In the genomic region with DNA sequence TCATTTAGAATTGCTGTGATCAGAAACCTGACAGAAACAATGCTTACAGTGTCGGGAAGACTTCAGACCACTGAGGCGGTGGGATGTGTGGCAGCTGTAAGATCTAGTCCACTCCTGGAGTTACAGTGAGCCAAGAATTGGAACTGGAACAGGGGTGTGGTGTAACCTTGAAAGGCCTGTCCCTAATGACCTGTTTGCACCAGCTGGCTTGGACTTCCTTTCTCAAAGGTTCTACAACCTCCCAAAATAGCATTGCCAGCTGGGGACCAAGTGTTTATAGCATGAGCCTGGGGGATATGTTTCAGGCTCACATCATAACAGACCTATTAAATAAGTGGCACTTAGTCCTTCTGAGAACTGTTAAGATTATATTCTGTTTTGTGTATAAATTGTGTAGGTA, we compare ENCODE assay signal across 29 mouse cellular contexts. TPM values are rescaled to one million over a fixed set of nuclear protein-coding genes. Genes with fewer than 3 reads are reported as not detected.
DNase-seq lines count a peak whose midpoint lies in the region; ATAC-seq and TF ChIP-seq lines count a peak whose summit lies in the region.
"Had no signal": no experiment of that assay in that cellular context is flagged by ENCODE, and none has a peak within 500 bp of the region (broad histone marks: within the 10 kb centered on the region; RNA-seq: fewer than 3 reads in every experiment).

No protein-coding gene starts in this region.

- TF ChIP-seq POLR2A in heart, adult 2 months (IDR thresholded peaks at IDR 0.05; ENCODE audit: insufficient read depth, low read depth, low read length) = no peak
- TF ChIP-seq POLR2A in CH12.LX (IDR thresholded peaks at IDR 0.05; ENCODE audit: low read depth, low read length) (no peak), myocyte (IDR thresholded peaks at IDR 0.05; ENCODE audit: insufficient read length, low read depth) (no peak)

- no peaks in the 10 kb centered on the region for H3K4me1 ChIP-seq in embryonic facial prominence, embryonic 14.5 days (ENCODE audit: control insufficient read depth, insufficient read depth, low read length)
- H3K4me1 ChIP-seq in embryonic facial prominence, embryonic 10.5 days = no peaks in the 10 kb centered on the region
- peaks cover 5% of the 10 kb centered on the region for H3K4me1 ChIP-seq in heart, adult 2 months (ENCODE audit: control insufficient read depth, insufficient read depth, low read length)
- H3K4me1 ChIP-seq in CH12.LX (ENCODE audit: control insufficient read depth in 1 of 2, insufficient read depth in 2 of 2) = peaks cover 8 to 34% of the 10 kb centered on the region in 2 experiments; a peak in 3 of 4 replicates
- H3K4me1 ChIP-seq in kidney, embryonic 16.5 days (ENCODE audit: insufficient read depth, low read length) = 0 out of 2 replicates have a peak, but pooled peaks cover 2% of the 10 kb centered on the region
- H3K4me1 ChIP-seq: embryonic facial prominence, embryonic 15.5 days; forebrain, embryonic 12.5 days; hindbrain, embryonic 12.5 days; intestine, embryonic 15.5 days; midbrain, embryonic 15.5 days had no signal

- no peak for TF ChIP-seq RAD21 in CH12.LX (IDR thresholded peaks at IDR 0.05; ENCODE audit: low read depth, low read length)

- WGBS in embryonic facial prominence, embryonic 14.5 days = 64% methylated on average over 2 of the region's 2 CpGs
- 85% methylated on average over 2 of the region's 2 CpGs for WGBS in embryonic facial prominence, embryonic 10.5 days
- WGBS in heart, adult 2 months = 67% methylated on average over 2 of the region's 2 CpGs
- 74% methylated on average over 2 of the region's 2 CpGs for WGBS in kidney, embryonic 16.5 days

- H3K79me2 ChIP-seq in heart, adult 2 months (replicated peaks; ENCODE audit: control insufficient read depth, insufficient read depth, low read length) = no peaks in the 10 kb centered on the region
- H3K79me2 ChIP-seq in CH12.LX (replicated peaks; ENCODE audit: control insufficient read depth, extremely low read depth, insufficient read depth, poor library complexity, severe bottlenecking) (no peaks in the 10 kb centered on the region), myocyte (ENCODE audit: control insufficient read depth, insufficient read depth) (no peaks in the 10 kb centered on the region)

- H3K9me3 ChIP-seq in embryonic facial prominence, embryonic 14.5 days (ENCODE audit: control insufficient read depth, low read length) = no peaks in the 10 kb centered on the region
- no peaks in the 10 kb centered on the region for H3K9me3 ChIP-seq in embryonic facial prominence, embryonic 10.5 days
- no peaks in the 10 kb centered on the region for H3K9me3 ChIP-seq in CH12.LX (replicated peaks; ENCODE audit: low read length)
- H3K9me3 ChIP-seq in kidney, embryonic 16.5 days (ENCODE audit: low read length) = no peaks in the 10 kb centered on the region
- H3K9me3 ChIP-seq: embryonic facial prominence, embryonic 15.5 days; forebrain, embryonic 12.5 days; heart, embryonic 13.5 days; hindbrain, embryonic 12.5 days; intestine, embryonic 15.5 days; limb, embryonic 12.5 days; liver, embryonic 12.5 days; midbrain, embryonic 15.5 days had no signal

- peak; percentile 44; the same call in 1 of the 2 replicates for ATAC-seq in embryonic facial prominence, embryonic 14.5 days (ENCODE audit: low read depth)
- ATAC-seq in kidney, embryonic 16.5 days (ENCODE audit: low FRiP score, low TSS enrichment) = no peak
- ATAC-seq: forebrain, postnatal 0 days; hindbrain, postnatal 0 days; intestine, embryonic 15.5 days; liver, embryonic 12.5 days; liver, postnatal 0 days; midbrain, embryonic 15.5 days; Patski had no signal

- no peak overlapping the region for H3K9ac ChIP-seq in embryonic facial prominence, embryonic 14.5 days (ENCODE audit: low read depth, low read length)
- no peak overlapping the region for H3K9ac ChIP-seq in heart, adult 2 months (ENCODE audit: low read depth, low read length)
- H3K9ac ChIP-seq in CH12.LX (ENCODE audit: insufficient read depth, low read depth) = no peak overlapping the region
- no peak overlapping the region for H3K9ac ChIP-seq in kidney, embryonic 16.5 days (replicated peaks; ENCODE audit: low read length)
- H3K9ac ChIP-seq: embryonic facial prominence, embryonic 15.5 days; forebrain, embryonic 12.5 days; forebrain, postnatal 0 days; heart, embryonic 13.5 days; hindbrain, embryonic 12.5 days; intestine, embryonic 15.5 days; limb, embryonic 12.5 days; liver, embryonic 12.5 days; liver, postnatal 0 days; midbrain, embryonic 15.5 days had no signal

- TF ChIP-seq CTCF in heart, adult 2 months (IDR thresholded peaks at IDR 0.05) = no peak
- no peak for TF ChIP-seq CTCF in CH12.LX (conservative IDR thresholded peaks at IDR 0.05 in 1 of 2, IDR thresholded peaks at IDR 0.05 in 1 of 2; ENCODE audit: low read depth in 2 of 2, low read length in 2 of 2)

- peak; percentile 51 for DNase-seq in embryonic facial prominence, embryonic 14.5 days (ENCODE audit: low spot score)
- DNase-seq in embryonic facial prominence, embryonic 10.5 days (ENCODE audit: low spot score) = no peak
- peak; percentile 89 for DNase-seq in heart, adult 11 months
- DNase-seq in heart, adult 2 months = no peak
- DNase-seq in CH12.LX (ENCODE audit: extremely low read depth) = no peak
- DNase-seq: adrenal gland, postnatal 36 days; cerebellum, adult 18-20 months; cerebellum, postnatal 10 days; forebrain, postnatal 0 days; kidney, adult 9 months; kidney, postnatal 14 days; layer of hippocampus, adult 9-11 months; liver, postnatal 0 days; right cerebral cortex, postnatal 25 days; spleen, adult 18-20 months; thymus, postnatal 14 days had no signal

- H3K27me3 ChIP-seq in embryonic facial prominence, embryonic 14.5 days (replicated peaks; ENCODE audit: control insufficient read depth, insufficient read depth, low read length) = no peaks in the 10 kb centered on the region
- peaks cover 12% of the 10 kb centered on the region for H3K27me3 ChIP-seq in embryonic facial prominence, embryonic 10.5 days (replicated peaks; ENCODE audit: low read depth, poor library complexity, severe bottlenecking)
- H3K27me3 ChIP-seq in heart, adult 2 months (ENCODE audit: control insufficient read depth, insufficient read depth, low read length) = no peaks in the 10 kb centered on the region
- H3K27me3 ChIP-seq in CH12.LX (replicated peaks) (no peaks in the 10 kb centered on the region), myocyte (ENCODE audit: control insufficient read depth, insufficient read depth, insufficient read length) (no peaks in the 10 kb centered on the region)
- no peaks in the 10 kb centered on the region for H3K27me3 ChIP-seq in kidney, embryonic 16.5 days (ENCODE audit: insufficient read depth, low read length)
- H3K27me3 ChIP-seq: embryonic facial prominence, embryonic 15.5 days; forebrain, embryonic 12.5 days; heart, embryonic 13.5 days; hindbrain, embryonic 12.5 days; intestine, embryonic 15.5 days; liver, embryonic 12.5 days; midbrain, embryonic 15.5 days; Patski had no signal

- no peak overlapping the region for H3K4me3 ChIP-seq in embryonic facial prominence, embryonic 14.5 days (ENCODE audit: low read depth, low read length)
- H3K4me3 ChIP-seq in embryonic facial prominence, embryonic 10.5 days = no peak overlapping the region
- no peak overlapping the region for H3K4me3 ChIP-seq in heart, adult 2 months
- no peak overlapping the region for H3K4me3 ChIP-seq in CH12.LX (replicated peaks in 1 of 3; ENCODE audit: low read depth in 2 of 3, low read length in 2 of 3, poor library complexity in 1 of 3)
- H3K4me3 ChIP-seq in myocyte = no peak overlapping the region
- H3K4me3 ChIP-seq in kidney, embryonic 16.5 days (ENCODE audit: low read length) = no peak overlapping the region
- H3K4me3 ChIP-seq: embryonic facial prominence, embryonic 15.5 days; forebrain, embryonic 12.5 days; heart, embryonic 13.5 days; hindbrain, embryonic 12.5 days; intestine, embryonic 15.5 days; limb, embryonic 12.5 days; liver, embryonic 12.5 days; midbrain, embryonic 15.5 days had no signal

- H3ac ChIP-seq in myocyte (ENCODE audit: control insufficient read depth, insufficient read length) = no peak overlapping the region

- no peak for TF ChIP-seq EP300 in heart, adult 2 months (IDR thresholded peaks at IDR 0.05; ENCODE audit: insufficient read depth, low read depth, low read length)
- TF ChIP-seq EP300 in CH12.LX (IDR thresholded peaks at IDR 0.05; ENCODE audit: low read length) = no peak

- dilution Hi-C loops in CH12.LX (cut with MboI; ENCODE audit: extremely low pct_ligation_motif_present, extremely low pct_unique_long_range_greater_than_20kb, low sequenced_read_pairs) = no loop called here

- H3K27ac ChIP-seq in embryonic facial prominence, embryonic 14.5 days (replicated peaks; ENCODE audit: low read depth, low read length) = no peak overlapping the region
- H3K27ac ChIP-seq in embryonic facial prominence, embryonic 10.5 days (replicated peaks) = no peak overlapping the region
- no peak overlapping the region for H3K27ac ChIP-seq in heart, adult 2 months
- no peak overlapping the region for H3K27ac ChIP-seq in CH12.LX (ENCODE audit: insufficient read depth, low read depth)
- H3K27ac ChIP-seq in kidney, embryonic 16.5 days (ENCODE audit: low read length) = no peak overlapping the region
- H3K27ac ChIP-seq: embryonic facial prominence, embryonic 15.5 days; forebrain, embryonic 12.5 days; heart, embryonic 13.5 days; hindbrain, embryonic 12.5 days; hindbrain, postnatal 0 days; intestine, embryonic 15.5 days; limb, embryonic 12.5 days; liver, embryonic 12.5 days; macrophage; midbrain, embryonic 15.5 days had no signal

- no peak overlapping the region for H3K4me2 ChIP-seq in embryonic facial prominence, embryonic 14.5 days (ENCODE audit: low read depth, low read length)
- H3K4me2 ChIP-seq in CH12.LX (ENCODE audit: insufficient read depth, low read depth, poor library complexity, severe bottlenecking) = no peak overlapping the region
- no peak overlapping the region for H3K4me2 ChIP-seq in myocyte (ENCODE audit: low read depth)
- no peak overlapping the region for H3K4me2 ChIP-seq in kidney, embryonic 16.5 days (replicated peaks; ENCODE audit: low read depth, low read length)
- H3K4me2 ChIP-seq: embryonic facial prominence, embryonic 15.5 days; forebrain, embryonic 12.5 days; heart, embryonic 13.5 days; hindbrain, embryonic 12.5 days; intestine, embryonic 15.5 days; limb, embryonic 12.5 days; liver, embryonic 12.5 days; midbrain, embryonic 15.5 days had no signal

- H3K36me3 ChIP-seq in embryonic facial prominence, embryonic 14.5 days (ENCODE audit: control insufficient read depth, insufficient read depth, low read length) = no peaks in the 10 kb centered on the region
- H3K36me3 ChIP-seq in embryonic facial prominence, embryonic 10.5 days (replicated peaks) = no peaks in the 10 kb centered on the region
- peaks cover 2% of the 10 kb centered on the region; the same call in 1 of the 2 replicates for H3K36me3 ChIP-seq in heart, adult 2 months (ENCODE audit: control insufficient read depth, insufficient read depth, low read length)
- H3K36me3 ChIP-seq in CH12.LX (replicated peaks in 1 of 2; ENCODE audit: control insufficient read depth in 1 of 2, insufficient read depth in 1 of 2, low read length in 1 of 2) = no peaks in the 10 kb centered on the region
- H3K36me3 ChIP-seq in myocyte (ENCODE audit: control insufficient read depth, insufficient read depth) = no peaks in the 10 kb centered on the region
- H3K36me3 ChIP-seq in kidney, embryonic 16.5 days (ENCODE audit: insufficient read depth, low read length) = no peaks in the 10 kb centered on the region
- H3K36me3 ChIP-seq: embryonic facial prominence, embryonic 15.5 days; forebrain, embryonic 12.5 days; heart, embryonic 13.5 days; hindbrain, embryonic 12.5 days; intestine, embryonic 15.5 days; limb, embryonic 12.5 days; liver, embryonic 12.5 days; midbrain, embryonic 15.5 days had no signal

- intact Hi-C loops in heart, adult 2 months (cut with DNase I) = no loop called here

- in situ Hi-C loops in CH12.LX (cut with MboI; ENCODE audit: low pct_ligation_motif_present, low pct_unique_long_range_greater_than_20kb, low sequenced_read_pairs) = no loop called here

RNA-seq across cellular contexts. Expression of a gene that starts 15.0 kb away (rescaled TPM):
- 82.2 and 92.4 TPM in 2 replicates for polyA plus RNA-seq in embryonic facial prominence, embryonic 14.5 days (2014; fragmentation: Nextera tagmentation; extraction: Ambion mirVana)
- 47.6 and 49.0 TPM in 2 replicates for polyA plus RNA-seq in embryonic facial prominence, embryonic 10.5 days (2016; fragmentation: Nextera tagmentation; extraction: Ambion mirVana)
- 10 to 100 TPM; 86.7 to 95.4 TPM for total RNA-seq in heart, adult 2 months (2021)
- 30.9 and 53.7 TPM in 2 replicates for polyA plus RNA-seq in heart, adult 2 months (2012; rRNA removed)
- total RNA-seq in CH12.LX (2012; rRNA removed) (26.9 and 28.6 TPM in 2 replicates), CH12.LX (2014; rRNA removed) (33.3 and 33.9 TPM in 2 replicates)
- polyA plus RNA-seq in CH12.LX (2012; ENCODE audit: insufficient read length, low read depth) (45.2 and 51.4 TPM in 2 replicates), myocyte (2012; fragmentation: generic; extraction: Trizol) (33.5 TPM)
- polyA plus RNA-seq in kidney, embryonic 16.5 days (2015; fragmentation: Nextera tagmentation; extraction: Ambion mirVana) = 104 TPM in 2 replicates

Comparison
In these comparisons a context has a peak if more than half of its experiments do, and no peak if none do; other contexts are left out.
1. DNase-seq: peak in embryonic facial prominence, embryonic 14.5 days (single experiment) and heart, adult 11 months (single experiment); none in embryonic facial prominence, embryonic 10.5 days (single experiment), heart, adult 2 months (0 of 2) and CH12.LX (single experiment).